Mouse (Mus musculus): ENCODE measurements around the gene Gm12117.

The Gm12117 gene

DNA sequence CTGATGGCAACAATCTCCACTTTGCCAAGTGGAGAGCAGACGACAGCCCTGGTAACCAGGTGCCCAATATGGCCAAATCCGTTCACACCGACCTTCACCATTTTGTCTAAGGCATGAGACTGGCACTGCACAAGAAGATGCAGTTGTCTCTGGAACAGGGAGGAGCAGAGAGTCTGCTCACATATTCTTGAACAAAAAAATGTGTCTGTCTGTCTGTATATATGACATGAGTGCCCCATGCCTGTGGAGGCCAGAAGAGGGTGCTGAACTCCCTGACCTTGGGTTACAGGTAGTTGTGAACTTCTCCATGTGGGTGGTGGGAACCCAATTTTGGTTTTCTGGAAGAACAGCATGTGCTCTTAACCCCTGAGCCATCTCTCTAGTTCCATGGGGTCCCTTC lies at the start of gene Gm12117:
Gene Gm12117, minus strand, starts transcription at position 101 of the 400 bp plus-strand sequence.
- DNase-seq (ENCODE audit: low read depth, low spot score): no peak

DNA sequence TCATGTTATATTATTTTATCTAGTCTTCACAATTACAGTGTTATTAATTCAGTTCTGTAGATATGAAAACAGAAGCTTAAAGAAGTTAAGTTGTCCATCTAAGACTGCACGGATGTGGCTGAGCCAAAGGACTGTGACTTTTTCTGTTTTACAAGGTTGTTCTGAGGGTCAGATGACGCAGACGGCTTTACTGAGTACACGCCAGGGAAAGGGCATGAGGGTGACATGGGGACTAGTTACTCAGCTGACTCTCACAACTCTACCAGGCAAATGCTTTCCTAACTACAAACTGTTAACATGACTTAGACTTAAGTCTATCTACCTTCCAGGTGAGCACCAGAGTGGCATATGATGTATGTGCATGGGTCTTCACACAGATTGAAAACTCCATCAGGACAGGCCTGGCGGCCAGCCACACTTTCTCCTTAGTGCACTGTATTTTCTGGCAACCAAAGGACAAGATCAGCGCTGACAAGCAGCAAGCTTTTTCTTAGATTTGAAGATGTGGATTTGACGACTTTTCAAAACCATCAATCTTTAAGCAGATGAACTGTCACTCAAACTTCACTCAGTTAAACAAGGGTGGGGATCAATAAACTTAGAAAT lies 42.6 kb upstream of the Gm12117 start:
- no peak for DNase-seq (ENCODE audit: low read depth, low spot score)

DNA sequence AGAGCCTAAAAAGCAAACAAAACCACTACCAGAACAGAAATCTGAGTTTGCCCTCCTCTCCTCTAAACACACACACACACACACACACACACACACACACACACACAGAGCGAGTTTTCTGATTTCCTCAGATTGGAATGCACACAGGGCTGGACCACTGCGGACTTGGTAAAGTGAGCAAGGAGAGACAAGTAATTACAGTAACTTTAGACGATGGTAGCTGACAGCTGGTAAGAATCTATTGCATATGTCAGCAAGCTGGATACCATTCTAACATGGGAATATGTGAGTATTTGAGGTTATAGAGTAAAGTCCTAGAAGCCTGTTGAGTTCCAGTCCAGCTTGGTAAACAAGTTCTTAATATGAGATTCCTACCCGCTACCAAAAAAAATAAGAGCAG lies 33.0 kb upstream of the Gm12117 start:
- no peak for DNase-seq (ENCODE audit: low read depth, low spot score)

DNA sequence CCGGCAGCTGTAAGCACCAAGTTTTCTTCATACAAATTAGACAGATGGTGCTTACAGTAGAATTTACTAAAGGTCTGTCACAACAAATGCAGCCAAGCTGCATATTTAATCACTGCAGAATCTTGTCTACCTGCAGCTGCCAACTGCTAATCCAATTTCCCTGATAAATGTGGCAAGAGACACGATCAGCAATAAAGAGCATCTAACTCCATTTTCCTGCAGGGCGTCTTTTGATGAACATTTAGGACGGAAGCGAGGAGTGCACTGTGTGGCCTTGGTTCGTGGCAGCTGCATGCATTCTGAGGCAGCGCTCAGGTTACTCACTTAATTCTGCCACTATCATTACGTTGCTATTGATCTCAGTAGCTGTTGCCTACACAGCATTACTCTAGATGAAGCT lies 24.3 kb upstream of the Gm12117 start:
- no peak for DNase-seq (ENCODE audit: low read depth, low spot score)

DNA sequence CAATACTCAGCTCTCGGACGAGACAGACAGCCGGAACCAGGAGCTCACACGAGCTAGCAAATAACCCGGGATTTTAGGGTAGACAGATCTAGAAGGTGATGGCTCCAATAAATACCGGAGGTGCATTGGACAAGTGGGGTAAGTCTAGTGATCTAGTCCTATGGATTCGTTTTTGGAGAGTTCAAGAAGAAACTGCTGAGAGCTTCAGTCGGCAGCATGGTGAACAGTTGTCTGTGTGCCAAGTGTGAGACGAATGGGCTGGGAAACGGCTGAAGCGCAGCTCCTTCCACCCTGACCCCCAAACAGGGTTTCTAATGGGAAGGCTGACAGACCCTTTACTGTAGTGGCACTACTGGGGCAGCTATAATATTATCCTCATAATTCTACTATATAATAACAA lies 22.8 kb upstream of the Gm12117 start:
- no peak for DNase-seq (ENCODE audit: low read depth, low spot score)

DNA sequence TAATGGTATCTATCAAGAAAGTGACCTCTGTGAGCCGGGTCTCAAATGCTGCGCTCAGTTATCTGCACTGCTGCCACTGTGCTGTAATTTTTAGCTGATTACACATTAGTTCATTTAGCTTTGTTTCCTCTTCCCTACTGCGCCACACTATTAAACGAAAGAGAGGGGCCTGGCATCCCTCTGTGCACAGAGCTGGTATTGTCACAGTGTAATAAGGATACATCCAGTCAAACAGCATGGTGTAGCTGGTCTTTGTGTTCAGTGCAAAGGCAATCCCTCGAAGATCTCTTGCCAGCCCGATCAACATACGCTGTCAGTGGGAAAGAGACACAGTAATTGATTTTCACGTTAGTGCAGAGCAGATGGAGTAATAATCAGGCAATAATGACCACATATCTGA lies 20.6 kb upstream of the Gm12117 start:
- no peak for DNase-seq (ENCODE audit: low read depth, low spot score)

DNA sequence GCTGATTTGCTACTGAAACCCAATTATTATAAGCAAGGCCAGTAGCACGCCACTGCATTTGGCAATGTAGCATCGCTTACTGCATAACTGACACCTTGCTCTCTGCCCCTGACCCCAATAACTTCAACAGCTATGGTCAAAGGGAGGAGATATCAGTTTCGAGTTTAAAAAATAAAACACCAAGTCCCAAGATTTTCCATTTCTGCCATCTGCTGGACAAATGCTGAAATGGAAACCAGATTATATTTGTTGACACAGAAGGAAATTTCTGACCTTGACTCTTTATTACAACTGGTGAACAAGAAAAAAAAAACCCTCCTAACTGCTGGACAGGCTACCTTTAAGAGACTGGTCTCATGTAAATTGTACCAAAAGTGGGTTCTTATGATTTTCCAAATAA lies 18.9 kb upstream of the Gm12117 start:
- DNase-seq (ENCODE audit: low read depth, low spot score): peak; percentile 48

DNA sequence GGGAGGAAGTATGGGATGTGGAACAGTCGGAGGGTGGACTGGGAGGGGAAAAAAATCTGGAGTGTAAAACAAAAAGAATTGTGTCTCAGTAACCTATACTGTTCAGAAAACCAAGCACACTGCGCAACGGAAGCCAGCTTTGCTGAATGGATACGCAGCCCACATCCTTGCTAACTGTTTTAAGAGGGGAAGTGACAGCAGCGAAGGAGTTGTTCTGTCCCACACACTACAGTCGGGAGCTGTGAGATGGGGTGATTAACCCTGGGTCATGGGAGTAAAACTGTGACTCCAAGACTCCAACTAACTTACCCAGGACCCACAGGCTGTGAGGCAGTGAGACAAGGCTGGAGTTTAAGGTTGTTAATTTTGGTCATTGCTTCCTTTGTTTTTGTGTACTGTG lies 17.5 kb upstream of the Gm12117 start:
- no peak for DNase-seq (ENCODE audit: low read depth, low spot score)

DNA sequence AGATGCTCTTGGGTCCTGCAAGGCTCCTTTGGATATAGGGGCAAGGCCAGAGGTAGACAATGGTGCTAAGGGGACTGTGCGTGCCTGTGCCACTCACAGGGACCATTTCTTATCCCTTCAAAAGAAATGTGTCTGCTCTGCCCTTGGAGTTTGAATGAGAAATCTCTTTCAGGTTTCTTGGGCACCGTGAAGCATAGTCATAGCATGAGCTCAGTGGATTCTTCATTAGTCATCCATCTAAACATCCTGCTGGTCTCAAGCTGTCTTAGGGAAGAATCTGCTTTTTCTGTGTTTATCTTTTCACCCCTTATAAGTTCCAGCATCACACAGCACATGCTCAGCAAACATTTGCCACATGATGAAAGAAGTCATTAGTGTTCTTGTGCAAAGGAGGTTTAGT lies 2.0 kb upstream of the Gm12117 start:
- no peak for DNase-seq (ENCODE audit: low read depth, low spot score)

DNA sequence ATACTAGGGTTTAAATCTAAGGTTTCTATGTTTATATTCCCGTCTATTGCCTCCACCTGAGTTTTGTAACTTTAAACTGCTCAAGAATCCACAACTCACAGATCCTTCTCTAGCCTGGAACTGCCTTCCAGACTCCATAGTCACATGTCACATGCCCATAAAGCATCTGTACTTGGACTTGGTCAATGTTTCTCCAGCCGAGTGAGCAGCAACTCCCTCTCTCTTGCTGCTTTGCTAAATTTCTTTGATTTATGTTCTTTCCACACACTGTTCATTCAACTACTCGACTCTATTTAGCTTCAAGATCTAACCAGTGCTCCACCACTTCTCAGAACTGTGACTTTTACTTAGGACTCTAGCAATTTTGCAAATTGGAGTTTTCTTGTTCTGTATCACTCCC lies 1.7 kb downstream of the Gm12117 start:
- DNase-seq (ENCODE audit: low read depth, low spot score): no peak

DNA sequence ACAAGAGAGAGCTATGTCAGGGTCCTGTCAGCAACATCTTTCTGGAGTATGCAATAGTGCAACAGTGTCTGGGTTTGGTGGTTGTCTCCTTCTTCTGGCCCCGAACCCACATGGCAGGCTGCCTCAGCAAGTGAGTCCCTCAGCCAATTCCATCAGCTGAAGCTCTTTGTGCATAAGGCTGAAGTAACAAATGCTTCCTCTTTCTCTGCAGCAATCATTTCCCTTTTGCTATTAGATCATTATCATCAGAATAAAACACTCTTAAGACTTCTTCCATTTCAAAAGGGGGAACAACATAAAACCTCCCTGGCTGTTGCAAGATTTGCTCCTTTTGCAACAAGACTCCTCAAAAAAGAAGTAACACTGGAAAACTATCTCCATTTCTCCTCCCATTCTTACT lies 2.2 kb downstream of the Gm12117 start:
- DNase-seq (ENCODE audit: low read depth, low spot score): no peak

DNA sequence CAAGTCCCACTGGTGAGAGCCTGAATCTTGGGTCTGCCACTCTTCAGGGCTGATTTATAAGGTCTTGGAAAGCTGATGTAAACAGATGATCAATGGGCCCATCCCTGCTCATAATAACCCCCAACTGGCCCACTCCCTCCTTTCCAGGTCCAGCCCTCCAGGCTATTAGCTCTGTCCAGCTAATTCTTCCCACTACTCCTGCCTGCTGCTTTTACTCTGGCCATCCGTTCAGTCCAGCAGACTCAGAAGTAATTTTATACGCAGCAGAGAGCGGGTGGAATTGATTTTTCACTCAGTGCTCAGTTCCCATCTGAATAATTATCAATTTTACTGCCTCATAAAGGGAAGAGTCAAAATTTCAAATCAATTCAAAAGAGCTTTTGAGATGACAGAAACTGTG lies 36.2 kb downstream of the Gm12117 start:
- no peak for DNase-seq (ENCODE audit: low read depth, low spot score)

DNA sequence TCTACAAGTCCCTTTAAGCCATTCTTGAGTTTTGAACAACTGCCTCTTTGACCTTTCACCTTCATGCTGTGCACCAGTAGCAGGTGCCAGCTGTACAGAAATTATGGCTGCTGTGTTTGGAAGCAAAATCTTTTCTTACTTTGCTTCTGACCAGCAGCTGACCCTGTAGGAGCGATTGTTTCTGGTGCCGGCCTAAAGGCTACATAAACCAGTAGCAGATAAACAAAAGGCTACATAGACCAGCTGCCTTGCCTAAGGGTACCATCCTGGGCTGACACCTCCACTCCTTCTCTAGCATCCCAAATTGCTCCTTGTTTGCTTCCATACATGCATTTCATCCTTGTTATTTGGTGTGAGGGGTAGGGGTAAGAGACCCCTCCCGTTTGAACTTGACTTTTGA lies 42.4 kb downstream of the Gm12117 start:
- no peak for DNase-seq (ENCODE audit: low read depth, low spot score)

DNA sequence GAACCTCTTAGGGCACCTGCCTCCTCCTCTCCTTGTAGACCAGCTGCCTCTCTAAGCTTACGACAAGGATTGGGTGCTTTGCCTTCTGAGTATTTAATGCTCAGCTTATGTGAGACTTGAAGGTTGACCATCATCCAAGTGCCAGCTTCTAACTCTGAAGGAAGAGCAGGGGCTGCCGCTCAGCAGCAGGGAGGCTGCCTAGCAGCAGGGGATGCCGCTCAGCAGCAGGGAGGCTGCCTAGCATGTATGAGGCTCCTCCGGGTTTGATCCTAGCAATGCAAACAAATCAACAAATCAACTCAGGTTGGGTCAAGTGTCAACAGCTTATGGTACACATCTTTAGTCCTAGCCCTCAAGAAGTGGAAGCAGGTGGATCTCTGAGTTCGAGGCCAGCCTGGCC lies 44.5 kb downstream of the Gm12117 start:
- no peak for DNase-seq (ENCODE audit: low read depth, low spot score)

DNA sequence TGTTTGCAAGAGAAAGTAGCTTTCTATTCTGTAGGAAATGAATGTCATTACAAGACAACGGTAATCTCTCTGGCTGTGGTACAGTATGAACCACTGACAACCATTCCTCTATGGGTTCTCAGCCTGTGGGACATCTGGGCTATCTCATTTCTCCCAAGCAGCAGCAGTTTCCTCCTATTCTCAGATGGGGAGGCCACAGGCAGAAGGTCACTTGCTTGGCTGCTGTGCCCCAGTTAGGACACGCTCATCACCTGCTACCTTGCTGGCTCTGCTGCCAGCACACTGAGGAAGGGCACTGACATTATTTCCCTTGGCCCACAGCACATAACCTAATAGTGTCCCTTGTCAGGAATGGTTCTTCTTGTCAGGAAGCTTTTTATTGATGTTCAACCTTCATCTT lies 48.4 kb downstream of the Gm12117 start:
- DNase-seq (ENCODE audit: low read depth, low spot score): no peak

DNA sequence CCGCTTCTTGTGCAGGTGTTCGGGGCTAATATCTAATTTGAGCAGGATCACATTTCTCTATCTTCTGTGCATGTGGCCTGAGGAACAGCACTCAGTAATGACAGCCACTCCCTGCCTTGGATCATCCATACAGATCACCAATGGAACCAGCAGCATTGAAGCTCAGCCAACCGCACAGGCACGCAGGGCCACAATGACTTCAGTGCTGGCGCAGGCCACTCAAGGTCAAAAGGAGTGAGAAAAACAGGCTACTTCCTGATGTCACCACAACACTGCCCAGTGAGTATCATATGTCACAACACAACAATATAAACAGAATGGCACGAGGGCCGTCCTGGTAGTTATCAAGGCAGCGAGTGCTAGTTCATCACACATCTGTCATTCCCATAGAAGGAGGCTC lies 50.0 kb downstream of the Gm12117 start:
- DNase-seq (ENCODE audit: low read depth, low spot score): no peak

Data from 3T3-L1 (cell line).